Mouse (Mus musculus): ENCODE data around the gene Olfr917. TPM values are rescaled to one million over a fixed set of nuclear protein-coding genes. Genes with fewer than 3 reads are reported as not detected.

The Olfr917 gene
- not detected in 2 replicates for polyA plus RNA-seq (2014; fragmentation: Nextera tagmentation; extraction: Ambion mirVana)

- no peak within 1 kb of the TSS for H3K27ac ChIP-seq (ENCODE audit: low read depth, low read length)
- H3K4me2 ChIP-seq (ENCODE audit: low read depth): no peak within 1 kb of the TSS
- no peaks in the 10 kb centered on the region for H3K36me3 ChIP-seq (ENCODE audit: control insufficient read depth, insufficient read depth, low read length)
- no peak within 1 kb of the TSS for H3K9ac ChIP-seq (ENCODE audit: low read length)
- 88% methylated on average over 1 of the region's 1 CpGs for WGBS
- no peaks in the 10 kb centered on the region for H3K9me3 ChIP-seq (ENCODE audit: control insufficient read depth, low read length)
- DNase-seq (ENCODE audit: low spot score) (no peak), ATAC-seq (ENCODE audit: insufficient read depth, low FRiP score, low TSS enrichment) (no peak)
- no peak within 1 kb of the TSS for H3K4me3 ChIP-seq (ENCODE audit: low read depth, low read length)
- H3K27me3 ChIP-seq (ENCODE audit: control insufficient read depth, insufficient read depth, low read length): no peaks in the 10 kb centered on the region
- no peaks in the 10 kb centered on the region for H3K4me1 ChIP-seq (ENCODE audit: control insufficient read depth, insufficient read depth, low read length)
These were observed at the start of gene Olfr917 for GRCm38 (mm10) chr9:38665742-38666141. Gene Olfr917, minus strand, starts transcription at chr9:38665842.

- ATAC-seq (ENCODE audit: insufficient read depth, low FRiP score, low TSS enrichment): no peak
- H3K27me3 ChIP-seq (ENCODE audit: control insufficient read depth, insufficient read depth, low read length): no peaks in the 10 kb centered on the region
These were observed 8.9 kb upstream of the Olfr917 start, which contains the start of gene Olfr918 for GRCm38 (mm10) chr9:38674501-38674900. Gene Olfr918, minus strand, starts transcription at chr9:38674601.

DNA sequence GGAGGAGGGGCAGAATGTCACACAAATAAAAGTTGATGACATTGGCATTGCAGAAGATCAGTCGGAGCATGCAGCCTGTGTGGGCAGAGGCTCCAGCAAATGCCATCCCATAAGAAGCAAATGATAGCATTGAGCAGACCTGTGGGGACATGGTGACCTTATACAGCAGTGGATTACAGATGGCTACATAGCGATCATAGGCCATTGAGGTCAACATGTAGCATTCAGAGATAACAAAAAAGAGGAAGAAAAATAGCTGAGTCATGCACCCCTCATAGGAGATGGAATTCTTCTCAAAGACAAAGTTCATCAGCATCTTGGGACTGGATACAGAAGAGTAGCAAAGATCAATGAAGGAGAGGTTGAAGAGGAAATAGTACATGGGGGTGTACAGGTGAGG, 7.2 kb upstream of the Olfr917 start:
- Histone ChIP-seq H3K27me3 (ENCODE audit: control insufficient read depth, insufficient read depth, low read length) (no peaks in the 10 kb centered on the region), H3K4me1 (ENCODE audit: control insufficient read depth, insufficient read depth, low read length) (no peaks in the 10 kb centered on the region), H3K4me2 (ENCODE audit: low read depth) (no peak overlapping the region), H3K4me3 (ENCODE audit: low read depth, low read length) (no peak overlapping the region), H3K9me3 (ENCODE audit: control insufficient read depth, low read length) (no peaks in the 10 kb centered on the region), H3K27ac (ENCODE audit: low read depth, low read length) (no peak overlapping the region), H3K36me3 (ENCODE audit: control insufficient read depth, insufficient read depth, low read length) (no peaks in the 10 kb centered on the region), H3K9ac (ENCODE audit: low read length) (no peak overlapping the region)
- ATAC-seq (ENCODE audit: insufficient read depth, low FRiP score, low TSS enrichment): no peak
- WGBS: 87% methylated on average over 2 of the region's 2 CpGs
- no peak for DNase-seq (ENCODE audit: low spot score)

More at GRCm38 (mm10) chr9:38674501-38674900, 8.9 kb upstream of the Olfr917 start, which contains the start of gene Olfr918:
- H3K27ac ChIP-seq (ENCODE audit: low read depth, low read length): no peak within 1 kb of the TSS
- H3K9ac ChIP-seq (ENCODE audit: low read length): no peak within 1 kb of the TSS
- H3K4me2 ChIP-seq (ENCODE audit: low read depth): no peak within 1 kb of the TSS
- no peak for DNase-seq (ENCODE audit: low spot score)
- no peaks in the 10 kb centered on the region for H3K4me1 ChIP-seq (ENCODE audit: control insufficient read depth, insufficient read depth, low read length)
- H3K36me3 ChIP-seq (ENCODE audit: control insufficient read depth, insufficient read depth, low read length): no peaks in the 10 kb centered on the region
- 93% methylated on average over 2 of the region's 2 CpGs for WGBS
- H3K4me3 ChIP-seq (ENCODE audit: low read depth, low read length): no peak within 1 kb of the TSS
- H3K9me3 ChIP-seq (ENCODE audit: control insufficient read depth, low read length): no peaks in the 10 kb centered on the region

DNA sequence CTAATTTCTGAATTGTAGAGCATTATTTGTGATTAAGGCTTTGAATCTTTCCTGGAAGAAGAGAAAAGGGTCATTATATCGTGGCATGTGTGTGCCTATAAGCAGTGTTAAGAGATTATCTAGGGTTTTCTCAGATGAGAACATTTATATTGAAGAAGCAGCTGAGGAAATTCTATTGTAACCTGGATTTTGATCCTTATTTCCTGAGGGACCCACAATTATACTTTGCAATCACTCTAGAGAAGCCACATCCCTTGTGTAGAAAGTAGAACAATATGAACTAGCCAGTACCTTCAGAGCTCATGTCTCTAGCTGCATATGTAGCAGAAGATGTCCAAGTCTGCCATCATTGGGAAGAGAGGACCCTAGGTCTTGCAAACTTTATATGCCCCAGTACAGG, 5.9 kb downstream of the Olfr917 start, which contains the start of gene Olfr916:
TSS of gene Olfr916 (minus strand) at position 101 of the 400 bp plus-strand sequence.
- 81% methylated on average over 1 of the region's 1 CpGs for WGBS
- Histone ChIP-seq H3K4me3 (ENCODE audit: low read depth, low read length) (no peak within 1 kb of the TSS), H3K9ac (ENCODE audit: low read length) (no peak within 1 kb of the TSS), H3K36me3 (ENCODE audit: control insufficient read depth, insufficient read depth, low read length) (no peaks in the 10 kb centered on the region), H3K4me1 (ENCODE audit: control insufficient read depth, insufficient read depth, low read length) (no peaks in the 10 kb centered on the region), H3K27ac (ENCODE audit: low read depth, low read length) (no peak within 1 kb of the TSS), H3K4me2 (ENCODE audit: low read depth) (no peak within 1 kb of the TSS), H3K9me3 (ENCODE audit: control insufficient read depth, low read length) (no peaks in the 10 kb centered on the region), H3K27me3 (ENCODE audit: control insufficient read depth, insufficient read depth, low read length) (no peaks in the 10 kb centered on the region)
- DNase-seq (ENCODE audit: low spot score) (no peak), ATAC-seq (ENCODE audit: insufficient read depth, low FRiP score, low TSS enrichment) (no peak)

DNA sequence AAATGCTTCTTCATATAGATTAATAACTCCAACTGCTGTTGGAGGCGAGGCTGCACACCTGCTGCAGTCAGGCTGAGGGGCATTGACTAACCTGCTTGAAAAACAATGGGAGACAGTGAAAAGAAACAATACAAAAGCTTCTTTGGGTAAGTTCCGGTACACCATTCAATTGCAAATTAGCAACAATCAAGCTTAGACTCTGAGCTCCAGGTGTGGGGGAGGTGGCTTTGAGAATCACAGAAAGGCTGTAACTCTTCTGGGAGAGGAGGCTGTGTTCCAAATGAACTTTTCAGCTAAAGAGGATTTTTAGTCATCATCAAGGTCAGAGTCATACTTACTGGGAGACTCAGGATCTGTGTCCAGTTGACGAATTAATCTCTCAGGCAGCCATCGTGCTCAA, 33.2 kb downstream of the Olfr917 start:
- DNase-seq (ENCODE audit: low spot score): no peak
- ATAC-seq (ENCODE audit: insufficient read depth, low FRiP score, low TSS enrichment): no peak
- H3K4me1 ChIP-seq (ENCODE audit: control insufficient read depth, insufficient read depth, low read length): no peaks in the 10 kb centered on the region
- no peaks in the 10 kb centered on the region for H3K36me3 ChIP-seq (ENCODE audit: control insufficient read depth, insufficient read depth, low read length)
- no peak overlapping the region for H3K4me2 ChIP-seq (ENCODE audit: low read depth)
- H3K27me3 ChIP-seq (ENCODE audit: control insufficient read depth, insufficient read depth, low read length): no peaks in the 10 kb centered on the region
- H3K9ac ChIP-seq (ENCODE audit: low read length): no peak overlapping the region
- no peak overlapping the region for H3K4me3 ChIP-seq (ENCODE audit: low read depth, low read length)
- H3K27ac ChIP-seq (ENCODE audit: low read depth, low read length): no peak overlapping the region
- no peaks in the 10 kb centered on the region for H3K9me3 ChIP-seq (ENCODE audit: control insufficient read depth, low read length)
- WGBS: 85% methylated on average over 4 of the region's 4 CpGs

Other genes starting within 250 kb of the Olfr917 start
- not detected in 2 replicates for gene Olfr901, start 236.4 kb downstream of the Olfr917 start, polyA plus RNA-seq (2014; fragmentation: Nextera tagmentation; extraction: Ambion mirVana)
- not detected in 2 replicates for gene Olfr902, start 218.2 kb downstream of the Olfr917 start, polyA plus RNA-seq (2014; fragmentation: Nextera tagmentation; extraction: Ambion mirVana)
- gene Olfr904, start 202.7 kb downstream of the Olfr917 start, polyA plus RNA-seq (2014; fragmentation: Nextera tagmentation; extraction: Ambion mirVana): not detected in 2 replicates
- not detected in 2 replicates for gene Olfr905, start 194.7 kb downstream of the Olfr917 start, polyA plus RNA-seq (2014; fragmentation: Nextera tagmentation; extraction: Ambion mirVana)
- not detected in 2 replicates for gene Olfr906, start 178.8 kb downstream of the Olfr917 start, polyA plus RNA-seq (2014; fragmentation: Nextera tagmentation; extraction: Ambion mirVana)
- gene Olfr907, start 170.0 kb downstream of the Olfr917 start, polyA plus RNA-seq (2014; fragmentation: Nextera tagmentation; extraction: Ambion mirVana): not detected in 2 replicates
- not detected in 2 replicates for gene Olfr911-ps1, start 144.3 kb downstream of the Olfr917 start, polyA plus RNA-seq (2014; fragmentation: Nextera tagmentation; extraction: Ambion mirVana)
- not detected in 2 replicates for gene Olfr910, start 128.0 kb downstream of the Olfr917 start, polyA plus RNA-seq (2014; fragmentation: Nextera tagmentation; extraction: Ambion mirVana)
- gene Olfr912, start 85.7 kb downstream of the Olfr917 start, polyA plus RNA-seq (2014; fragmentation: Nextera tagmentation; extraction: Ambion mirVana): not detected in 2 replicates
- not detected in 2 replicates for gene Olfr913, start 73.1 kb downstream of the Olfr917 start, polyA plus RNA-seq (2014; fragmentation: Nextera tagmentation; extraction: Ambion mirVana)
- not detected in 2 replicates for gene Olfr914, start 60.7 kb downstream of the Olfr917 start, polyA plus RNA-seq (2014; fragmentation: Nextera tagmentation; extraction: Ambion mirVana)
- not detected in 2 replicates for gene Olfr916, start 6.0 kb downstream of the Olfr917 start, polyA plus RNA-seq (2014; fragmentation: Nextera tagmentation; extraction: Ambion mirVana)
- gene Olfr918, start 8.8 kb upstream of the Olfr917 start, polyA plus RNA-seq (2014; fragmentation: Nextera tagmentation; extraction: Ambion mirVana): not detected in 2 replicates
- not detected in 2 replicates for gene Olfr919, start 37.8 kb upstream of the Olfr917 start, polyA plus RNA-seq (2014; fragmentation: Nextera tagmentation; extraction: Ambion mirVana)
- gene Vwa5a, start 52.4 kb upstream of the Olfr917 start, polyA plus RNA-seq (2014; fragmentation: Nextera tagmentation; extraction: Ambion mirVana): 9.6 and 10.4 TPM in 2 replicates
- gene Olfr920, start 86.5 kb upstream of the Olfr917 start, polyA plus RNA-seq (2014; fragmentation: Nextera tagmentation; extraction: Ambion mirVana): not detected in 2 replicates
- not detected in 2 replicates for gene Olfr921, start 107.2 kb upstream of the Olfr917 start, polyA plus RNA-seq (2014; fragmentation: Nextera tagmentation; extraction: Ambion mirVana)
- gene Olfr922, start 148.8 kb upstream of the Olfr917 start, polyA plus RNA-seq (2014; fragmentation: Nextera tagmentation; extraction: Ambion mirVana): not detected in 2 replicates
- not detected in 2 replicates for gene Olfr923, start 160.7 kb upstream of the Olfr917 start, polyA plus RNA-seq (2014; fragmentation: Nextera tagmentation; extraction: Ambion mirVana)
- gene Olfr924, start 178.6 kb upstream of the Olfr917 start, polyA plus RNA-seq (2014; fragmentation: Nextera tagmentation; extraction: Ambion mirVana): not detected in 2 replicates
- not detected in 2 replicates for gene Olfr26, start 189.2 kb upstream of the Olfr917 start, polyA plus RNA-seq (2014; fragmentation: Nextera tagmentation; extraction: Ambion mirVana)
- gene Olfr926, start 211.3 kb upstream of the Olfr917 start, polyA plus RNA-seq (2014; fragmentation: Nextera tagmentation; extraction: Ambion mirVana): not detected in 2 replicates

All from neural tube, embryonic 11.5 days (tissue).